Mouse (Mus musculus) erythroblast, embryonic 14.5 days (primary cell): ENCODE measurements around the gene Pacrg.

Source experiments
- GATA1 ChIP-seq: IDR thresholded peaks from 2 replicates; pipeline ENCODE4 v1.6.1; 2012; ENCODE audit warnings: low read length, inconsistent platforms, mixed read lengths
- TAL1 ChIP-seq: IDR thresholded peaks from 3 replicates; pipeline ENCODE4 v1.6.1; 2012; ENCODE audit warnings: low read length, inconsistent platforms, mixed read lengths

- no peak for TF ChIP-seq GATA1
- TF ChIP-seq TAL1, result no peak
Measured at GRCm38 (mm10) chr17:10392342-10393034, 447.6 kb downstream of the Pacrg start.
